Mouse (Mus musculus) CD4-positive, CD25-positive, alpha-beta regulatory T cell, adult 4 months (primary cell): ENCODE data around the gene Cmah. TPM values are rescaled to one million over a fixed set of nuclear protein-coding genes. Genes with fewer than 3 reads are reported as not detected.
A peak's percentile ranks its signal among the peaks of the same experiment; 100 is the strongest.
"Not testable (repeated sequence)": the region's sequence is repeated elsewhere in the genome, so short reads cannot be mapped to it uniquely, and the experiment has no call there.

Experiments
- ATAC-seq: one replicate; pipeline ENCODE4 v1.8.0; 2017
- polyA plus RNA-seq, 2 experiments: library from polyadenylated mRNA; unstranded; fragments of 100-300 nt; shearing (Covaris generic); gene quantifications; one replicate each; pipeline ENCODE4 v1.2.1; 2017

Gene Cmah
- polyA plus RNA-seq, 2 experiments from 2014 or later = 49.8 to 61.7 TPM

DNA sequence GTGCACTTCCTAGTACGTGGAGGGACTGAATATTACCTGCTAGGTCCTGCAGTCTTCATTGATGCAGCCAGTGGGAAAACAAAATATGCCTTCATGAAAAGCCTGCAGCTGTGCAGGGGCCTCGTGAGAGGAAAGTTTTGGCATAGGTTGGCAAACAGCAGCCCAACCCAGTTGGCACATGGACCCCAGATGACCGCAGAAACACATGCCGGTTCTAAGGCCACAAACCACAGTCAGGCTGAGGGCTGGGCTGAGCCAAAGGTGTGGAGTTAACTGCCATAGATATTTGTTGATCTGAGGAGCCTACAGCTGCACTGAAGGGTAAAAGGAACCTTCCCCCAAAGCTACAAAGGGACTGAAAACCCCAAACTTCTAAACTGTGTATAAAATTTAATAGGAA lies 14.9 kb downstream of the Cmah start:
- ATAC-seq = no peak

DNA sequence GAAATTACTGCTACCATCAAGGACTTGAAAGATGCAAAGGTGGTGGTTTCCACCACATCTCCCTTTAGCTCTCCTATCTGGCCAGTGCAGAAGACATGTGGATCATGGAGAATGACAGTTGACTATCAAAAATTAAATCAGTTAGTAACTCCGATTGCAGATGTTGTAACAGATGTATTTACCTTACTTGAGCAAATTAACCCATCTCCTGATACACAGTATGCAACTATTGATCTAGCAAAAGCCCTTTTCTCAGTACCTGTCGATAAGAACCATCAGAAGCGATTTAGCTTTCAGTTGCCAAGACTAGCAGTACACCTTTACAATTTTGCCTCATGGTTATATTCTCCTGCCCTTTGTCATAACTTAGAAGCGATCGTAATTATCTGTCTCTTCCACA lies 25.8 kb downstream of the Cmah start:
- ATAC-seq = no peak

DNA sequence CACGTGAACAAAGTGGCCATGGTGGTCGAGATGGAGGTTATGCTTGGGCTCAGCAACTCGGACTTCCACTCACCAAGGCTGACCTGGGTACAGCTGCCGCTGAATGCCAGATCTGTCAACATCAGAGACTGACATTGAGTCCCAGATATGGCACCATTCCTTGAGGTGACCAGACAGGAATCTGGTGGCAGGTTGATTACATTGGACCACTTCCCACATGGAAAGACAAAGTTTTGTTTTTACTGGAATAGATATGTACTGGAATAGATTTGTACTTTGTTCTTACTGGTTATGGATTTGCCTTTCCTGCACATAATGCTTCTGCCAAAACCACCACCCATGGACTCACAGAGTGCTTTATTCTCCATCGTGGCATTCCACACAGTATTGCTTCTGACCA lies 27.5 kb downstream of the Cmah start:
- ATAC-seq = no peak

DNA sequence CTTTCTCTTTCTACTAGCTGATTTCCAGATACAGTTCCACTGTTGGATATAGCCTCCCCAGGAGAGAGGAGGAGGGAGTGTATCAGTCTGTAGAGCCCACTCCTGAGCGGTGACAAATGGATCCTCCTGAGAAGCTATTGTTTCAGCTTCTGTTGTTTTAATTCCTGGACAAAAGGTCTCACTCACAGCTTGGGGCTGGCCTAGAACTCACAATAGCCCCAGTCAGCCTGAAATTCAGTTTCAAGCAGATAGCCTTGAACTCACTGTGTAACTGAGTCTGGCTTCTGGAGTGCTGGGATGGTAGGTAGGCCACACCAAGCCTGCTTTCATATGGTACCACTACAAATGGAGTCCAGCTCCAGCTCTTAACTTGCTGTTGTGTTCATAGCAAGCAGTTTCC lies 32.0 kb downstream of the Cmah start:
- ATAC-seq = no peak

DNA sequence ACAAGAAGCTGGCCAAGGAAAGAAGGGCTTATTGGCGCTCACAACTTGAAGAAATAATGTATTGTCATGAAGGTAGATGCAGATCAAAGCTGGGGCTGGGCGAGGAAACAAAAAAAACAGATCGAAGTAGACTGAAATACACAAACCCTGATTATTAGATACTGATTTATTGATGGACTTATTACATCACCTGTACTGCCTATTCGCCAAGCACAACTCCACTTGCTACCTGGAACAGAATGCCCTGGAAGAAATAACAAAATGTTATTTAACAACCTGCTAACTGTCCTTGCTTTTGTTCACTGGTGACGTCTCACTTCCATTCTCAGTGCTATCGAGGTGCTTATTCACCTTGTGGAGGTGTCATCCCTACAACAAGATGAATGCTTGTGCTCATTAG lies 38.0 kb downstream of the Cmah start:
- ATAC-seq = no peak

DNA sequence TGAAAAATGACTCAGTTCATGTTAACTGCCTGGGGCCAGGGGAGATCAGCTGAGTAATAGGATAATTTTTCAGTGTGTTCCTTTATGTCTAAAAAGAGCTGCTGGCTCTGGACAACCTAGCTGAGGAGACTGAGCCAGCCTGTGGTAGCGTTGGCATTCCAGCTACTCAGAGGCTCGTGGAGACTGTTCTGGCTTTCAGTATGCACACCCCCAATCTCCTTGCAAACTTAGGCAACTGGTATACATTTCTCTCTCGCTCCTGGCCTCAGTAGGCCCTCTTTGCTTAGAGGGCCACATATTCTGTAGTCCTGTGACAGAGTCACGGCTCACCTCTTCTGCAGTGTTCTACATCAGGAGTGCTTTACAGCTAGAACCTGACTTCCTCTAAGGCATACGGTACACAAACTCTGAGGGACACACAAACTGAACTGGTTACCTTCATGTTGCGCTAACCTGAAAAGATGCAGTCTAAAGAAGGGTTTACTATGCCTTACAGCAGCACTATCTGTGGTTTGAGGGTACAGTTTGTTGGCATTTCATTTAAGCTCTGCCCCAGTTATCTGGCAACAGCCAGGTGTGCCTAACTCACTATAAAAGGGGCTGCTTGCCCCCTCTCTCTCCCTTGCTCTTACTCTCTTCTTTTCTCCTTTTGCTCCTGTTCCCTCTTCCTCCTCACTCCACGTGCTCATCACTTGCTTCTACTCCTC lies 45.8 kb downstream of the Cmah start:
- no peak for ATAC-seq

DNA sequence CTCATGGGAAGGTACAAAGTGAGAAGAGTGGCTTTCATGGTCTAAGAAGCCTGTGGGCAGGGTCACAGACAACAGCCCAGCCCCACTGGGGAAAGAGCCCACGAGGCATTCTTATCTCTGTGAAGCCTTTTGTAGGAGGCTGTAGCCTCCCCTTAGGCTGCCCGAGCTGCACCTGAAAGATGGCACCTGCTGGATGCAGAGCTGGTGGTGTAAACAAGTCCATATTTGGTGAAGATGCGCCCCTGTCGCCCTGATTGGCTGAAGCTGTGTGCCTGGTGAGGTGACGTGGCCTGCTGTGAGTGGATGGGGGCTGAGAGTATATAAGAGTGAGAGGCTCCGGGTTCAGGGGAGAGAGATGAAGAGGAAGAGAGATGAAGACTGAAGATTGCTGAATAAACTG lies 47.4 kb downstream of the Cmah start:
- peak; percentile 31 for ATAC-seq

DNA sequence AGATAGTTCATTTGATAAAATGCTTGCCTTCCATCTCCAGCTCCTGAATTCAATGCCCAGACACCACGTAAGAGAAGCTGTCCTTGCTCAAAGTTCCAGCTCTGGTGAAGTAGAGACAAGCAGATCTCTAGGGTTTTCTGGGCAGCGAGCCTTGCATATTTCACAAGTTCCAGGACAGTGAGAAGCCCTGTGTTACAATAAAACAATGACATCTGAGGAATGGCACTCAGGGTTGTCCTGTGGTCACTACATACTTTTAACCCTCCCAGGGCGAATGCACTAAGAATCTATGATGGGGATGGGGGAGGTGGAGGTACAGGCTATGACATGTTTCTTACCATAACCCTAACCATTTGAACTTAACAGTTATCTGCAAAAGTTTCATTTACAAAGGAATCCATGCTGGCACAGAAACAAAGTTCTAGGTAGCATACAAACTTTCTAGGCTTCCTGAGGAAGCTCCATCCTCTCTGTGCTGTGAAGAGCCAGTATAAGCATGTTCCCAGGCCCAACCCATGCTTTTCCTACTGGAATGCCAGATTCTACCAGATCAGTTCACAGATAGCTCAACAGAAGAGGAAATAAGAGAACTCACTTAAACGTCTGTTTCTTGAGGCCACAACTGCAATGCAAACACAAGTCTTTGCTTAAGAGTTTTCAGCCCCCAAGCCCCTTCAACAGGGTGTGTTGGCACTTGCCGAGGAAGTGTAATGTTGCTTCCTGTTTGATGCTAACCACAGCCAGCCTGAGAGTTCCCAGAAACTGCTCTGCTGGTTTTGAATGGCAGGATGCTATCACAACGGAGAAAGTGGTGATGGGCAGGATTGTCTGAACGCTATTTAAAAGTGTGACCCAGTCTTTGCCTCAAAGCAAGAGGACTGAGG lies 48.4 kb downstream of the Cmah start:
- ATAC-seq = peak; percentile 77

DNA sequence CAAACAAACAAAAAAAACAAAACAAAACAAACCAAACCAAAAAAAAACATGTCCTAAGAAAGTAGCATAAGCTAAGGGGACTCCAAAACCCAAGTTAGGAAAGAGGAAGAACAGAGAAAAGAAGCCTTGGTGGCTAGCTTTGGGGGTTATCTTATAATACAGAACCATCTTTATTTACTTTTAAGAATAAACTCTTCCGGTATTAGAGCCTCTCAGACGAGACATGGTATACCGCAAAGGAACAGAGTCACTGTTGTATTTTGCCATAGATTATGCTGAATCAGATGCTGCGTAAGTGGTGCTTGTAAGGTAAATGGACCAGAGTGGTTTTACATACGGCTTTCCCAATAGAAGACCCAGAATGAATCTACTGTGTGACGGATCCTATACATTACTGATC lies 53.5 kb downstream of the Cmah start:
- no peak for ATAC-seq

DNA sequence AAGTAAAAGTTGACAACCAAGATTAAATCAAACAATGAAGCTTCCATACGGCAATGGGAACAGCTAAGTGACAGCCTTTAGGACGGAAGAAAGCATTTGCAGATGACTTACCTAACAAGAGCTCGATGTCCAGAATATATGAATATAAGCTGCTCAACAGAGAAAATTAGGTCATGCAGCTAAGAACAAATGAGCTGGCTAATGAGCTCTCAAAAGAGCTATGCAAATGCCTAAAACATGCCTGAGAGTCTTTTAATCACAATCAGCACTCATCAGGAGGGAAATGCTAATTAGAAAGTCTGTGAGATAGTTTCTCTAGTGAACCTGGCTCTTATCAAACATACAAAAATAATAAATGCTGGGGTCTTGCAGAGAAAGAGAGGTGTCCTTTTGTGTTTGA lies 56.7 kb downstream of the Cmah start:
- no peak for ATAC-seq

DNA sequence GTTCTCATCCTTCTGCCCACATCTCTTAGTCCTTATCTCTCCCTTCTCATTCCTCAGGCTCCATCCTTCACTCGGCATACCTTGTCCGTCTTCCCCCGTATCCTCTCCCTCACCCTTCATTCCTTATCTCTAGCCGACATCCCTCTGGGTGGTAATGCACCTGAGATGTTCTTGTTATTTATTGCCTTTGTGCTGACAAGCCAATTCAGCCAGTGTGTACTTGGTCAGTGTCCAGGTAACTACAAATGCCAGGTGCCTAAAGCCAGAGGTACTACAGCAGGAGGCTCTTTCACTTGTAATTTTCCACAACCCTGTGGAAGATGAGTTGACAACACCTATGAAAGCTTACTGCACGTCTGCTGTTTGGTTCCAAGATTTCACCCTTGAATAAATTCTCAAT lies 64.7 kb downstream of the Cmah start:
- no peak for ATAC-seq

DNA sequence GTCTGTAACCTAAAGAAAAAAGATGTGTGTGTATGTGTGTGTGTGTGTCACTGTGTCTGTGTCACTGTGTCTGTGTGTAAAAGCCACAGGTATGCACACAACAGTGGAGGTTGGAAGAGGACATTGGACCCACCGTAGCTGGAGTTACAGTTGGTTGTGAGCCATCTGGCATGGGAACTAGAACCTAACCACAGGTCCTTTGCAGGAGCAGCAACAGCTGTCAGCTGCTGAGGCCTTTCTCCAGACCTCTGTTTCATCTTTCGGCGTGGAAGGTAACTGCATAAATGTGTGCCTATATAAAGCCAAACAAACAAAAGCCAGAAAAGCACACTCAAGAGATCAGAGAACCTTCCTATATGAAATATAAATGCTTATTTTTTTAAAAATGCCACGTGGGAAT lies 65.5 kb downstream of the Cmah start:
- ATAC-seq = no peak

DNA sequence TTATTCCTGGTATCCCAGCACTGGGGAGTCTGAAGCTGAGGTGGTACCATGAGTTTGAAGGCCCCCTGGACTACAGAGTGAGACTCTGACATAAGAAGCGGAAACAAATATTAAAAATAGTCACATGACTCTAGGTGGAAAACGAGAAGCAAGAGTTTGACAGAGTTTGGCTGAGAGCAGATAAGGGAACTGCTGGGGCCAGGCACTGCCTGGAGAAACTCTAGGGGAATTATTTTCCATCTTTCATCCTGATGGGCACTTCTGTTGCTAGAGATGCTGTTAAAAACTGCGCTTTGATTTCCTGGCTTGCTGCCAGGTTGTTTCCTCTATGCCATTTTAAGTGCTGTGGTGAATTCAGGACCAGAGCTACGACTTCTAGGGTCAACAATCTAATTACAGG lies 65.9 kb downstream of the Cmah start:
- ATAC-seq = no peak

DNA sequence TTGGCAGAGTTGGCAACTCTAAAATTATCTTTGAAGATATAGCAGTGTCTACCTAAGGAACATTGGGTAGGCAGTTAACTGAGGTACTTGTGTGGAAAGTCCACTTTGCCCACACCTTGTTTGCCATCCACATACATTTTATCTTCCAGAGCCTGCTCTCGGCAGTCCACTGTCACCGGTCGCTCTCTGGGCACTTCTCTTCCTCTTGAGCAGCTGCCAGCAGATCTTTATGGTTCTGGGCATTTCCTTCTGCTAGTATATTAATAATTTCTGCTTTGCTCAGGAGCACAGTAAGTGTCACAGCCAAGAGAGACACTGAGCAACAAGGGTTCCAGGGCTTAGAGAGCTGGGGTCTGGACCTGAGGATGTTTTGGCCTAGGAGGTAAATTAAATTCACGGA lies 68.6 kb downstream of the Cmah start:
- ATAC-seq = no peak

DNA sequence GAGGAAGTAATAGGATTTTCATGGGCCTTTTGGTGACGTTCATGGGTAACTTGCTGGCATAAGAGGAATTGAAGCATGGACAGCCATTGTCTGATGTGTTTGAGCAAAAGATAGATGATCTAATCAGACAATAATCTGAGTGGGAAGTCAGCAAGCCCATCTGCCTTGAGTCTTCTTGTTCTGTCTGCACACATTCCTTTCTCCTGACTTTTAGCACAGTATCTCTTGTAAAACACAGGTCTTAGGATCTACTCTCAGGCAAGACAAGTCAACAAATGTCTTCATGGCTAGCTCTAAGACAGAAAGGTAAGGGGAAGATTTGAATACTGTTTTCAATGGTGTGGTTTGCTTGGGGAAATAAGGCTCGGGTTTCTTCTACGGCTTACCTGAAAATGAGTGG lies 70.0 kb downstream of the Cmah start:
- no peak for ATAC-seq

DNA sequence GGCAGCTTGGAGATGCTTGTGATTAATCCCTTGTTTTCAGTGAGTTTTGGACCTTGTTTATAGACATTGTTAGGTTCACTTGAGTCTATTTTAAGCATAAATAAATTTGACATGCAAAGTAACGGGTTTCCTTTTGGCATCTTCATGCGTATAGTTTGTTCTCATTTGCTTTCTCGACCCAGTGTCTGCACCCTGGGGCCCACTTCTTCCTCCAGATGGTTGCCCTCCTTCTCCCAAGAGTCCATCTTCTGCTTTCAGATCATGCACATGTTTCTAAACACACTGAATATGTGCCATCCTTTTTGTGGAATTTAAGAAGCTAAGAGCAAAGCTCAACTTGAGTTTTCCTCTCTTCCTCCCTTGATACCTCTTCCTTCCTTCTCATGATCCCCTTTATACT lies 71.3 kb downstream of the Cmah start:
- no peak for ATAC-seq

DNA sequence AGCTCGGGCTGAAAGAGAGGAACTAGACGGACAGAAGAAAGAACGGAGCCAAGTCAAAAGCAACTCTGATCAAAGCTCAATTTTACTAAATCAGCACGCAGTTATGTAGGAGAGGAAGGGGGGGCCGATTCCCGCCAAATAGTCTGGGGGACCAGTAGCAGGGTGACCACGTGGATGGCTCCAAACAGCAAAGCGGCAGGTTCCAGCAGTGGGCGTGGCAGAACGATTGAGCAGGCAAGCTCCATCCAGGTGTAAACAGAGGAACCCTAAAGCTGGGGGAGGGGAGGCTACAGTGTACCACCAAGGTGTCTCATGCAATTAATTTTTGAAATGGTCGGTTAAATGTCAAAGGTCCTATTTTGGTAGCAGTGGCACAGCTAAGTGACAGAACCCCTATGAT lies 74.6 kb downstream of the Cmah start:
- ATAC-seq = not testable (repeated sequence)

DNA sequence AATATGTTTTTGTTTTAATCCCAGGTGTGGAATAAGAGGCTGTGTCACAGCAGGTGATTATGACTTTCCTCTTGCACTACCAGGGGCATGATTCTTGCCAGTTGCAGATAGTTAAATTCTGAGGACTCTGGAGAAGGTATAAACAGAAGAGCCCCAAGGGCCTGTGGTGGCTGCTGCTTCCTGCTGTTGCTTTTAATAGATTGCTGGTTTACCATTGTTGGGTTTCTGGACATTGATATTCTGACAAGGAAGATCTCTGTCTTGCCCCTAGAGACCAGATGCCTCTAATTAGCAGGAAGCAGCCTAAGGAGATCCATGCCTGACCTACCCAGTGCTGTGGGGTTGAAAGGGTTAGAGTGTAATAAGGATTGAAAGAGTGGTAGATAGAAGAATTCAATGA lies 75.8 kb downstream of the Cmah start:
- ATAC-seq = no peak

DNA sequence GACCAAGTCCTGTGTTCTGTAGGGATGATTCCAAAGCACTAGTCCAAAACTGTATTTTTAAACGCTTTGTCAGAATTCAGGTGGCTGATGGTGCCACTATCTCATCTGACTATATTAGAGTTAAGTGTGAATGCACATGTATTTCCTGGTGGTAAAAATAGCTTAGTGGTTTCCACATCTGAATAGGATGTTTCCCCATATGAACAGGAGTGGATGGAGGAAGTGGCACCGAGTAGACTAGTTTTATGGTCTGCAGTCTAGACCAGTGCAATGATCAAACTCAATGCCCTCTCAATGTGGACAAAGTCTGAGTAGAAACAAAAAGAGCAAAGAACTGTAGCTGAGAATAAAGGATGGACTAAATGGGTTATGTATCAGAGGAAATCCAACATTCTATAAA lies 79.6 kb downstream of the Cmah start:
- ATAC-seq = no peak

DNA sequence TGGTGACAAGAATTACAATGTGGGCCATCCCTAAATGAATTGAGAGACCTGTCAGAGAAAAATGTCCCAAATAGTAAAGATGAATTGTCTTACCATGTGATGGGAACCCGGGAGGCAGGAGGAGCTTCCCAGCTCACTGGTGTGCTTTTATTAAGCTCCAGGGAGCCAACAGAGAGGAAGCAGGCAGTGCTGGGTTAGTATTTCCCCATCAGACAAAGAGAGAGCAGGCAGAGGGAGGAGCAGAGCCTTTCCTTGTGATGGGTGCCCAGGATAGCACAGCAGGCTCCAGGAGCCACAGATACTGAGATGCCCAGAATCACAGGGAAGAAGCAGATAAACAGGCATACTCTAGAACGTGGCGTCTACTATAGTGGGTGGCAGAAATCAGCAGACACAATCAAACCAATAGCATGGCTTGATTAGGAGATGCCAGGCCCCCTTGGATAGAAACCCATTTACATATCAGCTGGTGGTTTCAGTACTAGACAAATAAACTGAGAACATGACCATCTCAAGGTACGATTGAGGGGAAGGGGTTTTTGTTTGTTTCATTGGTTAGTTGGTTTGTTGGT lies 87.5 kb downstream of the Cmah start:
- no peak for ATAC-seq

DNA sequence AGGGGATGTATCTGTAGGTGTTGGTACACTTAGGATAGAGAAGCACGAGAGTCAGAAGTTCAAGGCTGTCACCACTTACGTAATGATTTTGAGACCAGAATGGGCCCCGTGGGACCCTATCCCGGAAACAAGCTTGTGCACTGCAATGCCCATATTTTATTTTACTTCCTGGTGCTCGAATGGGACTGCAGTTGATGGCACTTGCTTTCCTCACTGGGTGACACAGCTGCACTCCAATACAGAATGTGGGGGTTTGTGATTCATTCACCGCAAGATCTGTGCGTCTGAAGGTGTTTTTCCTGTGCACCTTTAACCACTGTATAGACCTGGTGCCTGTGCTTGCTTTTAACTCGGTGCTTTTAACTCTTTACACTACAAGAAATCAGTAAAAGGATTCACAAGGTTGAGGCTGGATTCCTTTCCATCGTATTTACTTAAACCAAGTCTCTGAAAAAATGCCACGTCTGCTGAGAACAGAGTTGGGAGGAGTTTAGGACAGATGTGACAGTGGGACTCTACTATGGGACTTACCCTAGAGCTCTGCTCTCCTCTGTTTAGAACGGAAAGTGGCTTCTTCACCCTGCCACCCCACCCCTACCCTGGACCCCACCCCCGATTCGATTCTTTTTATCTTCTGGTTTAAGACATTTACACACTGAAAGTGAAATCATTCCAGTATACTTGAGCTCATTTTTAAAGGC lies 88.5 kb downstream of the Cmah start:
- ATAC-seq = peak; percentile 69

DNA sequence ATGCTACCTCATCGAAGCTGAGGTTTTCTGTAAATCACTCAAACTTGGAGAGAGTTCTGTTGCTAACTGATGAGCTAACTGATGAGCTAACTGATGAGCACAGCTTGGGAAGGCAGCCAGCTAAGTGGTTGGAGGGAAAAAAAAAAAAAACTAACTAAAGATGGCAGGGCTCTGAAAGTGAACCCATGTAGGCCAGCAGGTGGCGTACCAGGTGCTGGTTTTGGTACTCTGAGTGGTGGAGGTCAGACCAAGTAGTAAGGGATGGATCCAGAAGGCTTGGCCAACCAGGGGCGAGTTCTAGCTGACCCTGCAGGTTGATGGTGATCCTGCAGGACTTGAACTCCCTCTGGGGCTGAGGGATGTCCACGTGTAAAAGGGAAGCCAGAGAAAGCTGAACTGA lies 89.2 kb downstream of the Cmah start:
- peak; percentile 50 for ATAC-seq

DNA sequence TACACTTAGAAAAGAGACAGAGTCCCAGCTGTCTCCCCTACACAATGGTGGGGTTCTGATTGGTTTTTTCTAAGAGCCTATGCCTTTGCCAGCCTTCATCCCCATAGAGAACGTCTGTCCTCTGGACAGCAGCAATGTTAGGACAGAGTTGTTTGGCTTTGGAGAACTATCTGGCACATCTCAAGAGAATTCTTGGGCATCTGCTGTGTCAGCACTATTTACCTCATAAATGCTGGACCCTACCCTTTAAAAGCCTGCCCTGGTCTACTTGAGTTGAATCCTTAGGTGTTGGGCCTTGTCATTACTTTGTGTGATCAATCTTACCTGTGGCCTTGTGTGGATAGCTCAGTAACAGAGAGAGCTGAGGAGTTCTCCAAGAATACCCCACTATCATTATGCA lies 90.8 kb downstream of the Cmah start:
- ATAC-seq = no peak
